Mouse (Mus musculus) cerebellum, adult 11-12 months (tissue): ENCODE results near the gene Slc6a14.

Source experiments
- DNase-seq: peaks from one replicate; pipeline ENCODE4 v3.0.0; 2022

Slc6a14 gene

GRCm38 (mm10) chrX:21714829-21715228, at the start of gene Slc6a14:
Gene Slc6a14, plus strand, starts transcription at chrX:21714896.
- DNase-seq, result no peak

- DNase-seq, result no peak
Measured at GRCm38 (mm10) chrX:21670896-21671295, 43.8 kb upstream of the Slc6a14 start.

- DNase-seq, result no peak
Measured at GRCm38 (mm10) chrX:21695220-21695619, 19.5 kb upstream of the Slc6a14 start.

GRCm38 (mm10) chrX:21695687-21696086, 19.0 kb upstream of the Slc6a14 start:
- no peak for DNase-seq

- no peak for DNase-seq
Measured at GRCm38 (mm10) chrX:21701646-21702045, 13.1 kb upstream of the Slc6a14 start.

GRCm38 (mm10) chrX:21704470-21704869, 10.2 kb upstream of the Slc6a14 start:
- no peak for DNase-seq

GRCm38 (mm10) chrX:21715293-21715692, 597 bp downstream of the Slc6a14 start:
- no peak for DNase-seq

GRCm38 (mm10) chrX:21716885-21717284, 2.2 kb downstream of the Slc6a14 start:
- DNase-seq, result no peak

GRCm38 (mm10) chrX:21744997-21745396, 30.3 kb downstream of the Slc6a14 start, which contains the start of gene Gm28269:
Gene Gm28269, minus strand, starts transcription at chrX:21745097.
- DNase-seq, result no peak
